Comparison of ENCODE assay signal across 17 mouse cellular contexts in the genomic region with DNA sequence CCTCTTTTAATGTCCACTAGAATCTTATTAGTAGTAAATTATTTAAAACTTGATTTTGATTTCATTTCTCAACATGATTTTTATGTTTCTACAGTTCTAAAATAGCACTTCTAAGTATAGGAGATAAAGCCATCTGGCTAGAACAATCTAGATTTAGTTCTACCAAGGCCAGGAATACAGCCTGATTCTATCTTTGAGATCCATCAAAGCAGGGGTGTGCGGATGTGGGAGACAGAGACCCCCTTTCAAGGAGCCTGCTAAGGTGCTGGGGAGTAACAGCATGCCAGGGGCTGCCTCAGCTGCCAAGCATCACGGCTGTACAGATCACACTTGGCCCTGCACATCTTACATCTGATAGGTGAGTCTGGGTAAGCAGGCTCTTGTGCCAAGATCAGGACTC.
"Had no signal": no experiment of that assay in that cellular context is flagged by ENCODE, and none has a peak within 500 bp of the region (broad histone marks: within the 10 kb centered on the region; RNA-seq: fewer than 3 reads in every experiment).

No protein-coding gene starts in this region.

- H3K4me2 ChIP-seq: lung, embryonic 15.5 days; midbrain, embryonic 11.5 days; midbrain, embryonic 13.5 days; midbrain, embryonic 15.5 days; neural tube, embryonic 12.5 days; stomach, embryonic 15.5 days had no signal

- H3K36me3 ChIP-seq: lung, embryonic 15.5 days; midbrain, embryonic 13.5 days; midbrain, embryonic 15.5 days; neural tube, embryonic 12.5 days; stomach, embryonic 15.5 days had no signal

- H3K4me3 ChIP-seq: lung, embryonic 15.5 days; megakaryocyte, embryonic 14.5 days; midbrain, embryonic 13.5 days; midbrain, embryonic 15.5 days; neural tube, embryonic 12.5 days; stomach, embryonic 15.5 days had no signal

- DNase-seq: lung, adult 2 months; lung, postnatal 14 days; lung, postnatal 36 days; right cerebral cortex, postnatal 14 days; thymus, adult 2 months; thymus, postnatal 25 days; thymus, postnatal 4 days had no signal

- H3K27ac ChIP-seq: lung, embryonic 15.5 days; macrophage; midbrain, embryonic 13.5 days; midbrain, embryonic 15.5 days; neural tube, embryonic 12.5 days; stomach, embryonic 15.5 days; stomach, postnatal 0 days had no signal

- H3K27me3 ChIP-seq: lung, embryonic 15.5 days; megakaryocyte, embryonic 14.5 days; midbrain, embryonic 13.5 days; midbrain, embryonic 15.5 days; neural tube, embryonic 12.5 days; stomach, embryonic 15.5 days had no signal

- ATAC-seq: lung, postnatal 0 days; midbrain, embryonic 13.5 days; midbrain, embryonic 15.5 days had no signal

- H3K9me3 ChIP-seq: lung, embryonic 15.5 days; midbrain, embryonic 13.5 days; midbrain, embryonic 15.5 days; neural tube, embryonic 12.5 days; stomach, embryonic 15.5 days had no signal

- H3K4me1 ChIP-seq: lung, embryonic 15.5 days; midbrain, embryonic 13.5 days; midbrain, embryonic 15.5 days; neural tube, embryonic 12.5 days; stomach, embryonic 15.5 days had no signal

- H3K9ac ChIP-seq: lung, embryonic 15.5 days; midbrain, embryonic 13.5 days; midbrain, embryonic 15.5 days; neural tube, embryonic 12.5 days; stomach, embryonic 15.5 days had no signal
